Mouse (Mus musculus): Measurements from ENCODE around the gene Olfr279. TPM values are rescaled to one million over a fixed set of nuclear protein-coding genes. Genes with fewer than 3 reads are reported as not detected.
"Not testable (repeated sequence)": the region's sequence is repeated elsewhere in the genome, so short reads cannot be mapped to it uniquely, and the experiment has no call there.

The Olfr279 gene
- polyA plus RNA-seq, 1 experiment from 2014 or later, result not detected

DNA sequence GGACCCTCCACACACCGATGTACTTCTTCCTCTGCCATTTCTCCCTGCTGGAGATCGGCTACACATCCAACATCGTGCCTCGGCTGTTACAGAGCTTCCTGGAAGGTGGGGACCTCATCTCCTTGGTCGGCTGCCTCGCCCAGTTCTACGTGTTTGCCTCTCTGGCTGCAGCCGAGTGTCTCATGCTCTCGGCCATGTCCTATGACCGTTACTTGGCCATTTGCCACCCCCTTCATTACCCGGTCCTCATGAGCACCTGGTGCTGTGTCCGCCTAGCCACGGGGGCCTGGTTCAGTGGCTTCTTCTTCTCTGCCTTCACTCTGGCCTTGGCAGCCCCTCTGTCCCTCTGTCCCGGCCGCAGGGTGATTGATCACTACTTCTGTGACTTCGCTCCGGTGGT, 5.4 kb downstream of the Olfr279 start:
- H3K27ac ChIP-seq, result no peak overlapping the region
- H3K36me3 ChIP-seq (ENCODE audit: inconsistent target), result no peaks in the 10 kb centered on the region
- H3K79me2 ChIP-seq (ENCODE audit: inconsistent target), result no peaks in the 10 kb centered on the region
- no peak overlapping the region for H3K4me3 ChIP-seq (ENCODE audit: inconsistent target)
- WGBS (ENCODE audit: missing documents), result 92% methylated on average over 17 of the region's 17 CpGs

DNA sequence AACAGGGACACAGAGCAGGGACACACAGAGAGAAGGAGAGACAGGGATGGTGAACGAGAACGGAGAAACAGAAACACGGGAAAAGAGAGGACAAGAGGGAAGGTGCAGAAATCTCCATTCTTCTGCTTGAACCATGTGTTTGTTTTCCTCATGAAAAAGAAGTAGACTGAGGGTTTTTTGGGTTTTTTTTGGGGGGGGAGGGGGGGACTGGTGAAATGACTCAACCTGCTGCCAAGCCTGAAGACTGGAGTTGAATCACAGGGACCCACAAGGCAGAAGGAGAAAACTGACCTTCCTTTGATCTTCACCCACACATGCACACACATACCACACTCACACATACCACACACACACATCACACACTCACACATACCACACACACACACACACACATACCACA, 11.1 kb downstream of the Olfr279 start:
- no peak overlapping the region for H3K27ac ChIP-seq
- WGBS (ENCODE audit: missing documents), result 93% methylated on average over 3 of the region's 3 CpGs
- H3K79me2 ChIP-seq (ENCODE audit: inconsistent target), result no peaks in the 10 kb centered on the region
- H3K4me3 ChIP-seq (ENCODE audit: inconsistent target), result no peak overlapping the region
- no peaks in the 10 kb centered on the region for H3K36me3 ChIP-seq (ENCODE audit: inconsistent target)

DNA sequence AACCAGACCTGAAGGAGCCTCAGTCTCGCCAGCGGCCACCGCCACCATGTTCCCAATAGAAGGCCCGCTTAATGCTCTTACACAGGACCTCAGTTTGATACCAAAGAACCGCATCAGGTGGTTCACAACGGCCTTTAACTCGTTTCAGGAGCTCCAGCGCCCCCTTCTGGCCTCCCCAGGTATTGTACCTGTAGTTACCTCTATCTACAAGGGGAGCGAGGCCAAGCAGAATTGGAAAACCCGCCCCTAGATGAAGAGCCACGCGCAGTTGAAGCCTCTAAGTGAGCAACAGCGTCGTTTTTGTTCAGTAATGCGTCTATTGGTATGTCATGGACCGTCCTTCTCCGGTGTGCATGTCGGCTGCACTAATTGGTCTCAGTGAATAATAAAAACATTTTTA, 12.3 kb downstream of the Olfr279 start:
- H3K36me3 ChIP-seq (ENCODE audit: inconsistent target), result no peaks in the 10 kb centered on the region
- H3K79me2 ChIP-seq (ENCODE audit: inconsistent target), result no peaks in the 10 kb centered on the region
- WGBS (ENCODE audit: missing documents), result 18% methylated on average over 18 of the region's 18 CpGs
- no peak overlapping the region for H3K27ac ChIP-seq
- H3K4me3 ChIP-seq (ENCODE audit: inconsistent target), result no peak overlapping the region

DNA sequence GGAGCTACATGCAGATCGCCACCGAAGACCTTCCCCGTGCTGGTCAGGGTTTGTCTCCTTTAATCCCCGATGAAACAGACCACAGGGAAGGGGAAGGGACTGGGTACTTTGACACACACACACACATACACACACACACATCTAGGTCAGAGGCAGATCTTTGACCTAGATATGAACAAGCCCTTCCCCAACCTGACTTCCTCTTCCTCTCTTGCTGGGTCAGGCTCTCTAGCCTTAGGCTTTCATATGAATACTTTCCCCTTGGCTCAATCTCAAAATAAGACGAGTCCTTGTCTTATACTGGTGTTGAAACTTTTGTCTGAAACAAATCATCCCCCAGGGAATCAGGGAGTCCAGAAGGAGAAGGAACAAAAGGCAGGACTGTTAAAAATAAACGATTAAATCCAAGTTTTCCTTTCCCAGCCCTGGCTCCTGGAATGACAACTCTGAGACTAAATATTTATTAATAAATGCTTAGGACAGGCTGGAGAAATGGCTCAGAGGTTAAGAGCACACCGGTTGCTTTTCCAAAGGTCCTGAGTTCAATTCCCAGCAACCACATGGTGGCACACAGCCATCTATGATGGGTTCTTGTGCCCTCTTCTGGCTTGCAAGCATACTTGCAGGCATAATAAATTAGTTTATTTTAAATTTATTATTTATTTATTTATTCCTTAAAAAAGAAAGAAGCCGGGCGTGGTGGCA, 14.2 kb downstream of the Olfr279 start:
- no peak overlapping the region for H3K4me3 ChIP-seq (ENCODE audit: inconsistent target)
- H3K36me3 ChIP-seq (ENCODE audit: inconsistent target), result no peaks in the 10 kb centered on the region
- 37% methylated on average over 9 of the region's 9 CpGs for WGBS (ENCODE audit: missing documents)
- H3K27ac ChIP-seq, result peak overlapping the region; percentile 35
- no peaks in the 10 kb centered on the region for H3K79me2 ChIP-seq (ENCODE audit: inconsistent target)

DNA sequence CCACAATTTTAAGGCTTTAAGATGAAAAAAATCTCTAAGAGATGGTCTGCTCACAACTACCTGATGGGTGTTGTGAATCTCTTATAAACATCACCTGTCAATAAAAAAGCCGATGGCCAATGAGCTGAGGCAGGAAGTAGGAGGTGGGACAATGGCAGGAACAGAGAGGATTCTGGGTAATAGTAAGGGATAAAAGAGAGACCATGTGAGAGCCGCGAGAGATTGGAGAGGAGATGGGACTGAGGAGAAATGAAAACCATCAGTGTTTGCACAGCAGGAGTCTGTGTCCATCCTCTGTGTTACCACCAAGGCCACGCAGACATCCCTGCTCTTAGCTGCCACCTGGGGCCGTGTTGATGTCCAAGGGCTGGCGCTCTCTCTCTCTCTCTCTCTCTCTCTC, 15.1 kb downstream of the Olfr279 start:
- no peak overlapping the region for H3K27ac ChIP-seq
- 92% methylated on average over 4 of the region's 6 CpGs for WGBS (ENCODE audit: missing documents)

DNA sequence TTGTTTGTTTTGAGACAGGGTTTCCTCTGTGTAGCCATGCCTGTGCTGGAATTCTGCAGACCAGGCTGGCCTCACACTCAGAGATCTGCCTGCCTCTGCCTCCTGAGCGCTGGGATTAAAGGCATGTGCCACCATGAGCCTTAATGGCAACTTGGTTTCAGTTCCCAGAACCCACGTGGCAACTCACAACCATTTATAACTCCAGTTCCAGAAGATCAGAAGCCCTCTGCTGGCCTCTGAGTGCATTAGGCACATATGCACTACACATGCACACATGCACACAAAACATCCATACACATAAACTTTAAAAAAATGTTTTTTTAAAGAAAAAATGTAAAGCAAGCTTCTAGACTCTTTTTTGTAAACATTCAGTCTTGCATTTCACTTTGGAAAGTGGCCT, 17.2 kb downstream of the Olfr279 start:
- no peaks in the 10 kb centered on the region for H3K79me2 ChIP-seq (ENCODE audit: inconsistent target)
- H3K36me3 ChIP-seq (ENCODE audit: inconsistent target), result no peaks in the 10 kb centered on the region
- WGBS (ENCODE audit: missing documents), result 48% methylated on average over 2 of the region's 2 CpGs
- H3K4me3 ChIP-seq (ENCODE audit: inconsistent target), result no peak overlapping the region
- no peak overlapping the region for H3K27ac ChIP-seq

More for the DNA sequence above, 15.1 kb downstream of the Olfr279 start:
- H3K79me2 ChIP-seq (ENCODE audit: inconsistent target), result no peaks in the 10 kb centered on the region
- H3K36me3 ChIP-seq (ENCODE audit: inconsistent target), result no peaks in the 10 kb centered on the region
- H3K4me3 ChIP-seq (ENCODE audit: inconsistent target), result no peak overlapping the region

DNA sequence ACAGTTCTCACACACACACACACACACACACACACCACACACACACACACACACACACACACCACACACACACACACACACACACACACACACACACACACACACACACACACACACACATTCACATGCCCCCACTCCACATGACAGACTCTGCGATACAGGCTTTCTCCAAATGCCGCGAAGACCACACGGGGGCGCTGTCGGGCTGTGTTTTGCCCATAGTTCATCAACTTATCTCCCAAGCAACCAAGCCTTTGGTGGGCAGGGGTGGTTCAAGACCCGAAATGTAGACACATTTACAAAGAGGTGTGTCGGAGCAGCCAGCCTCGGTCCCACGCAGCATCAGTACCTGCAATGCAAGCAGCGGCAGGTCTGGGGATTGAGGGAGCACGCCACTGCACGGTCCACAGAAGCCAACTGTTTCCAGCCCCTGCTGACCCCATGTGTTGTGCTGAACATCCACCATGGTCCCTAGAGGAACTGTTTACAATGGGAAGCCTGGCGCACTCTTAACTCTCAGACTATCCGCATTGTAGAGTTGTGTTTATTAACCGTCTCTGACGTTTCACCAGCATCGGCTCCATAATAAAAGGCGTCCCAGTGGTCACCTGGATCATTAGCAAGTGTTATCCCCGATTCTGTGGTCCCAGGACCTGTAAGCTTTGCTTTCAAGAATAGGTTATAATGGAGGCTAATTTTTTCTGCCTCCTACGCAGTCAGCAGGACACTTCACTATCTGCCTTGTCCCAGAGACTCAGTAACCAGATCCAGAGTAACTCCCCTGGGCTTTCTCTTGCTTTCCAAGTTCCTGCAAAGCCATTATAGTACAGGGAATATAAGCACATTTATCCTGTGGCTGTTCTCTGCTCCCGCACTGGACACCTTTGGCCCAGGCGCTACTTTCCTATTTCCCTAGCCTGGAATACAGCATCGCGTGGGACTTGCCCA, 18.5 kb downstream of the Olfr279 start:
- Histone ChIP-seq H3K4me3 (ENCODE audit: inconsistent target) (peak overlapping the region; percentile 18), H3K27ac (peak overlapping the region; percentile 90), H3K36me3 (ENCODE audit: inconsistent target) (no peaks in the 10 kb centered on the region), H3K79me2 (ENCODE audit: inconsistent target) (no peaks in the 10 kb centered on the region)
- 27% methylated on average over 23 of the region's 25 CpGs for WGBS (ENCODE audit: missing documents)

DNA sequence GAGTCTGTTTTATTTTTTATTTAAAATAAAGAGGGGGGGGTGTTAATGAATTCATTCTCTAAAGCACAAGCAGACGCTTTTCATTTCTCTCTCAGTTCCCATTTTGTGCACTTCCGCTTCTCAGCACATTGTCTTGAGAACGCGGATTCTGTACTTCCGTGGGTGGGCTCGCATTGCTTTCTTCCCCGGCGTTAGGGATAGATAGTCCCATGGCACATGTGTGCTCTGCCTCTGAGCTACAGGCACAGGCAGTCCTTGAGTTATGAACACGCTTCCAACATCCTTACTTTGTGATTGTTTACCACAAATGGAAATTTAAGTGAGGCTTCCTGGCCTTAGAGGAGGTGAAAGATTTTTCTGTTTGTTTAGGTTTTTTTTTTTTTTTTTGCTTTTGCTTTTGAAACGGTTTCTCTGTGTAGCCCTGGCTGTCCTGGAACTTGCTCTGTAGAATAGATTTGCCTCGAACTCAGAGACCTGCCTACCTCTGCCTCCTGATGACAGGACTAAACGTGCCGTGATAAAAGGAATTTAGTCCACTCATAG, 19.3 kb downstream of the Olfr279 start:
- H3K27ac ChIP-seq, result peak overlapping the region; percentile 90
- H3K36me3 ChIP-seq (ENCODE audit: inconsistent target), result no peaks in the 10 kb centered on the region
- H3K79me2 ChIP-seq (ENCODE audit: inconsistent target), result no peaks in the 10 kb centered on the region
- peak overlapping the region; percentile 18; the same call in 1 of the 2 replicates for H3K4me3 ChIP-seq (ENCODE audit: inconsistent target)
- WGBS (ENCODE audit: missing documents), result 11% methylated on average over 13 of the region's 13 CpGs

DNA sequence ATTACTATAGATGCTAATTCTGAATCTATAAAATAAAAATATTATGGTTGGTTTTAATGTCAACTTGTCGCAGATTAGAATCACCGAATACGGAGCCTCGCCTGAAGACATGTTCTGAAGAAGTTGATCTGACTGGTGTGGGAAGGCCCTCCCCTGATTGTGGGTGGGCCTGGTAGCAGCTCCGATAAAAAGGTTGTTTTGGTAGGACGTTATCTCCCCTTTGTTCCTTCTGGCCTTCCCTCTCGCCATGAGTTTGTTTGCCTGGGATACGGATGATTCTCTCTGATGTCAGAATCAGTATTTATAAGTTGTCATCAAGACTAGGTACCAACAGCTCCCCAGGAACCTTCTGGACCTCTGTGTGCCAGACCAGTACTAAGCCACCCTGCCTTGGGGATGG, 20.0 kb downstream of the Olfr279 start:
- no peaks in the 10 kb centered on the region for H3K36me3 ChIP-seq (ENCODE audit: inconsistent target)
- no peaks in the 10 kb centered on the region for H3K79me2 ChIP-seq (ENCODE audit: inconsistent target)
- WGBS (ENCODE audit: missing documents), result 59% methylated on average over 8 of the region's 8 CpGs
- no peak overlapping the region for H3K4me3 ChIP-seq (ENCODE audit: inconsistent target)
- H3K27ac ChIP-seq, result peak overlapping the region; percentile 90

DNA sequence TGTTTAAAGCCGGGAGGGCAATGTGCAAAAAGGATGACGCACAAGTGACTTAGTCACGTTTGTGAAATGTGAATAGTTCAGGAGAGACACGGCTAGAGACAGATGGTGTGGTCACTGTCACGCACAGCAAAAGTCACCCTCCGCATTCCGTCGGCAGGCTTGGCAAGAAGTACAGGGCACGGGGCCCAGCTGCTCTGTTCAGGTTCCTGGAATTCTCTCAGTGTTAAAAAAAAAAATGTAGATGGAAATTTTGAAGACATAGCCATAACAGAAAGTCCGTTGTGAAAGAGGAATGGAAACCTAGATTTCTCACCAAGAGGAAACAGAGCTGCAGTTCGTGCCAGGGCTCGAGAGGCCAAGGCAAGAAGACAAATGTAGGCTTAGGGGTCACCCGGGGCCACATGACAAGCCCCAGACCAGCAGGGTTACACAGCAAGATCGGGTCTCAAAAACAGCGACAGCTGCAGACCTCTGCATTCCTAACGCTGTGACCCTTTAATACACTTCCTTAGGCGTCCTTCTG, 20.7 kb downstream of the Olfr279 start:
- Histone ChIP-seq H3K27ac (peak overlapping the region; percentile 90), H3K36me3 (ENCODE audit: inconsistent target) (no peaks in the 10 kb centered on the region; the same call in 1 of the 2 replicates), H3K4me3 (ENCODE audit: inconsistent target) (0 out of 2 replicates have a peak overlapping the region, but pooled peaks have one; percentile 5), H3K79me2 (ENCODE audit: inconsistent target) (no peaks in the 10 kb centered on the region)
- WGBS (ENCODE audit: missing documents), result 2% methylated on average over 17 of the region's 17 CpGs

DNA sequence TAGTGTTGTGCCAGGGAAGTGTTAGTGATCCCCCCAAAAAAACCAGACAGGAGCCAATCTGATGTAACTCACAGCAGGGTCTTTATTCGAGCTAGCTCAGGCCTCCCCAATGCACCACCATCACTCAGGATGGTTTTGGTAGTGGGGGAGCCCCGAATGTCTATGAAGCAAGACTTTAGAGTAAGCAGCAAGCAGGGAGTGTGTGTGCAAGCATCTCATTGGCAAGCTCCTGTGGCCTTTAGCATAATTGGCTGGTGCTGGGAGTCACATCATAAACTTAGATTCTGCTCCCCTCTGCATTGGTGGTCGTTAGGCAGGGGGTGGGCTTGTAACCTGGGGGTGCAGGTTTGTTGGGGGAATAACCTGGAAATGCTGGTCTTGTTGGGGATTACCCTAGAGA, 21.5 kb downstream of the Olfr279 start:
- WGBS (ENCODE audit: missing documents), result 21% methylated on average over 3 of the region's 3 CpGs
- not testable (repeated sequence) for H3K36me3 ChIP-seq (ENCODE audit: inconsistent target); H3K4me3 ChIP-seq (ENCODE audit: inconsistent target); H3K79me2 ChIP-seq (ENCODE audit: inconsistent target)
- peak overlapping the region; percentile 90 for H3K27ac ChIP-seq

DNA sequence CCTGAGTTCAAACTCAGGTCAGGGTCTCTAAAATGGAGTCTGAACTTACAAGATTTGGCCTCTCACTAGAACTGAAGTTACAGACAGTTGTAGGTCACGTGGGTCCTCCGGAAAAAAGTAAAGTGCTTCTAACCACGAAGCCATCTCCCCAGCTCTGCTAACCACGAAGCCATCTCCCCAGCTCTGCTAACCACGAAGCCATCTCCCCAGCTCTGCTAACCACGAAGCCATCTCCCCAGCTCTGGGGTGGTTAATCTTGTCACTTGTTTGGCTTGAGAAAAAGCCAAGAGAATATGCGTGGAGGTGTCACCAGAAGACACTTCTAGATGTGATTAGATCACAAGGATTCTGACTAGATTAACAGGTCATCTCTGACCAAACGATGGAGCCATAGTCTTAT, 21.9 kb downstream of the Olfr279 start:
- Histone ChIP-seq H3K36me3 (ENCODE audit: inconsistent target) (peaks cover 4% of the 10 kb centered on the region), H3K27ac (peak overlapping the region; percentile 90), H3K4me3 (ENCODE audit: inconsistent target) (no peak overlapping the region), H3K79me2 (ENCODE audit: inconsistent target) (no peaks in the 10 kb centered on the region)
- WGBS (ENCODE audit: missing documents), result 25% methylated on average over 8 of the region's 8 CpGs

DNA sequence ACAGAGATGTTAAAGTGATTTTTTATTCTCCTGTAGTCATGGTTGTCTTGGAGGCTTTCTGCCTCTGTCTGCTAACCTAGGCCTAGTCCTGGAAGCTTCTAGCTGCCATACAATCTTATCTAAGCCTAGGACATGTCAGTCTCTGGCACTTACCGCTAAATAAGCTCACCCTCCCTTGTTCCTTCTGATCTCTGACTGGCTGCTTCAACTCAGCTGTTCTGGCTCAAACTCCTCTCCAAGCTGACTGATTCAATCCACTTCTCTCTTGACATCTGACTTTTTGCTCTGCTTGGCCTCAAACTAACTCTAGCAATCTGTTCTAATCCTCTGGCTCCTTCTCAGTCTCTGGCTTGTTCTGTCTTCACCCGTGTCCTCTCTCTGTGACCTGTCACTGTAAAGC, 22.6 kb downstream of the Olfr279 start:
- not testable (repeated sequence) for H3K36me3 ChIP-seq (ENCODE audit: inconsistent target); H3K79me2 ChIP-seq (ENCODE audit: inconsistent target); H3K27ac ChIP-seq; H3K4me3 ChIP-seq (ENCODE audit: inconsistent target)
- 100% methylated on average over 2 of the region's 2 CpGs for WGBS (ENCODE audit: missing documents)

DNA sequence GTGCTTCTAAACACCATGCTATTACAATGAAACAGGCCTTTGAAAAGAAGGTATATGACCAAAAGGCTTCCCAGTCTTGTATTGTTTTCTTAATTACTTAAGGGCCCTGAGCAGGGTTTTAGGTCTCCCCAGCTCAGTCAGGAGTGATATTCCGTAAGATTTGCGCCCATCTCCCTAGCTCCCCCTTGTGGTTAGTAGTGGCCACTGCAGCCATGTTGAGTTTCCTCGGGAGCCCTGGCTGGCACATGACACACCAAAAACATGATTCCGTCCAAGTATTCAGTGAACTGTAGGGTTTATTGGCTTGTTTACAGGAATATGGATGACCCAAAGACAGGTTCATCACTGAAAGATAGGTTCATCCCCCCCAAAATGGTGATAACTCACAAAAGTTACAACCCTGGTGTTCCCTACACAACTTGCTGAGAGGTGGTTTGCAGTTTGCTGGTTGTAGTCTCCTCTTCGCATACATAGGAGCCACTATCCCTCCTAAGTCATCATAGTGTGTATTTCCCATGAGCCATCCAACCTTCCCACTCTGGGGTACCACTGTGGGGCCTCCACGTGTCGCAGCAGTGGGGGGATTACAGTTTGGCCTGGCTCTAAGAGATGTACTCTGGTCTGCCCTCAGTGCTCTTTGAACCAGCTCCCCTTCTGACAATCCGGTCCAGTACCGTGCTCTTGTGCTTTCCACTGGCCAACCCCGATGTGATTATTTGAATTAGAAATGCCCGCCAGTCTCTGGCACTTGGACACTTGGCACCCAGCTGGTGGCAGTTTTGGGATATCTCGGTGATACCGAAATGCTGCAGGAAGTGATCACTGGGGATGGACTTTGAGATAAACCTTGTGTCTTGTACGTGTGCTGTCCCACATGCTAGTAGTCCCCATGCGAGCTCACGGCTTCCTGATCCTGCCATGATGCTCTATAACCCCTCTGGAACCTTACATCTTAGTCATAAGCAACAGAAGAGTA, 25.5 kb downstream of the Olfr279 start:
- 73% methylated on average over 16 of the region's 16 CpGs for WGBS (ENCODE audit: missing documents)
- H3K36me3 ChIP-seq (ENCODE audit: inconsistent target), result peaks cover 28% of the 10 kb centered on the region

More for the DNA sequence above, 25.5 kb downstream of the Olfr279 start:
- Histone ChIP-seq H3K27ac (no peak overlapping the region), H3K4me3 (ENCODE audit: inconsistent target) (no peak overlapping the region), H3K79me2 (ENCODE audit: inconsistent target) (peaks cover 6% of the 10 kb centered on the region; the same call in 1 of the 2 replicates)

Measured in macrophage (primary cell).